Mouse (Mus musculus) heart, postnatal 0 days (tissue): ENCODE measurements around the gene Cytl1. TPM values are rescaled to one million over a fixed set of nuclear protein-coding genes. Genes with fewer than 3 reads are reported as not detected.

Source experiments
- ATAC-seq: fragments of 200-750 bp; cut with Nextera tagmentation; 2 replicates; pipeline ENCODE4 v1.8.0; 2017; ENCODE audit warnings: low read depth, moderate number of reproducible peaks, moderate library complexity; ENCODE audit not compliant: insufficient read depth
- DNase-seq: peaks from one replicate; pipeline ENCODE4 v3.0.0-alpha.2; 2016; ENCODE audit warnings: low spot score
- H3K27ac ChIP-seq: fragments of 300-500 bp; sonication (generic); 2 replicates; pipeline ENCODE4 v1.5.1; 2014; ENCODE audit warnings: low read depth, mild to moderate bottlenecking
- H3K27me3 ChIP-seq: fragments of 300-500 bp; sonication (generic); 2 replicates; pipeline ENCODE4 v1.6.1; 2014; ENCODE audit warnings: low read length, mixed read lengths; ENCODE audit not compliant: control insufficient read depth, insufficient read depth
- H3K36me3 ChIP-seq: fragments of 300-500 bp; sonication (generic); replicated peaks from 2 replicates; pipeline ENCODE4 v1.6.1; 2014; ENCODE audit warnings: low read length, mixed read lengths; ENCODE audit not compliant: control insufficient read depth, insufficient read depth
- H3K4me1 ChIP-seq: fragments of 300-500 bp; sonication (generic); 2 replicates; pipeline ENCODE4 v1.6.1; 2014; ENCODE audit warnings: antibody characterized with exemption; ENCODE audit not compliant: control insufficient read depth, insufficient read depth
- H3K4me2 ChIP-seq: fragments of 300-500 bp; sonication (generic); 2 replicates; pipeline ENCODE4 v1.6.1; 2014; ENCODE audit warnings: low read depth, mild to moderate bottlenecking, low read length, moderate library complexity
- H3K4me3 ChIP-seq: fragments of 300-500 bp; sonication (generic); 2 replicates; pipeline ENCODE4 v1.5.1; 2014; ENCODE audit warnings: low read depth, low read length
- H3K9ac ChIP-seq: fragments of 300-500 bp; sonication (generic); replicated peaks from 2 replicates; pipeline ENCODE4 v1.6.1; 2014; ENCODE audit warnings: low read depth, low read length, mixed read lengths
- H3K9me3 ChIP-seq: fragments of 300-500 bp; sonication (generic); replicated peaks from 2 replicates; pipeline ENCODE4 v1.6.1; 2016; ENCODE audit warnings: low read length; ENCODE audit not compliant: control insufficient read depth
- CTCF ChIP-seq: IDR thresholded peaks from 2 replicates; pipeline ENCODE4 v1.5.1; 2016; ENCODE audit warnings: antibody characterized with exemption, control low read depth, low read depth
- EP300 ChIP-seq: IDR thresholded peaks from 2 replicates; pipeline ENCODE4 v1.6.1; 2016; ENCODE audit warnings: antibody characterized with exemption, low read depth
- WGBS: fragments of 180-500 bp; shearing (Covaris S2); extraction: QIAGEN DNeasy Blood & Tissue Kit; methylation state at CpG from one replicate; pipeline ENCODE4 v1.1.7; 2014; 5-methylcytosine and 5-hydroxymethylcytosine counted together
- polyA plus RNA-seq: library from polyadenylated mRNA; unstranded; fragments of >200 nt; fragmentation: Nextera tagmentation; extraction: Ambion mirVana; gene quantifications from 2 replicates; pipeline ENCODE4 v1.2.1, GENCODE M21; 2015
- total RNA-seq: library from RNA; depleted of rRNA; stranded (reverse); fragments of >200 nt; gene quantifications from 2 replicates; pipeline ENCODE4 v1.2.3, GENCODE M21; 2014; ENCODE audit warnings: low replicate concordance; rRNA removed

Gene Cytl1
- total RNA-seq (19.6 and 31.8 TPM in 2 replicates), polyA plus RNA-seq (15.9 and 17.4 TPM in 2 replicates)

DNA sequence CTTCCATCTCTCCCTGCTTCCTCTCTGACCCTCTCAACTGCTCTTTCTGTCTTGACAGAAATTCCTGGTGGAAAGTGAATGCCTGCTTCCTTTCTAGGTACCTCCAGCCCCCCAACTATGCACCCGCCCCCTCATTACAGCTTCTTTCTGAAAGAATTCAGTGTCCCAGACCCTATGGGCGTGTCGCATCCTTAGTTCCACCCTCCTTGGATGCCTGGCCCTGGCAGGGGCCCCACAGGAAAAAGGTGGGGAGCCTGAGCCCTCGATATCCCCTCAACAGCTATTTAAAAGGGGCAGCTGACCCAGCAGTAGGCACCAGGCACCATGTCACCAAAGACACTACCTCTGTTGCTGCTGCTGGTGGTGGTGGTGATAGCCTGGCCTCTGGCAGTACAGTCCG lies at the start of gene Cytl1:
Cytl1 (plus strand) TSS at position 296 of the 400 bp plus-strand sequence.
- no peak; the same call in 1 of the 2 replicates for ATAC-seq
- Histone ChIP-seq H3K4me3 (no peak within 1 kb of the TSS), H3K36me3 (no peaks in the 10 kb centered on the region), H3K9me3 (no peaks in the 10 kb centered on the region; the same call in 1 of the 2 replicates), H3K27me3 (no peaks in the 10 kb centered on the region), H3K27ac (no peak within 1 kb of the TSS), H3K4me2 (no peak within 1 kb of the TSS), H3K9ac (no peak within 1 kb of the TSS), H3K4me1 (no peaks in the 10 kb centered on the region)
- 44% methylated on average over 5 of the region's 5 CpGs for WGBS
- DNase-seq: no peak
- TF ChIP-seq EP300 (no peak), CTCF (no peak)

DNA sequence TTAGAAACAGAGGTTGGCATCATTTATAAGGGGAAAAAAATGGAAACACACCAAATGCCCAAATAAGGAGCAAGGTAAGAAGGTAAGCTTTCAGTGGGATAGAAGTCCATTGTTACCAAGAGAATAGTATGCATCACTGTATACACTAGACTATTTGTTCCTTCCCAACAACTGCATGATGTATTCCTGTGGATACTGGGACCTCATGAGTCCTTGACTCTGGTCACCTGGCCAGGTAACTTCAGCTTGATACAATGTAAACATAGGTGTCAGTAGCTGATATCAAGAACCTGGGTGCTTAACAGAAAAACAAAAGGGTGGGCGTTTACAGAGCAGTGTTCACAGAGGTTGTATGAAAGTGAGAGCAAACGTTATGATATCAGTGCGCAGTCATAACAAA lies 42.6 kb upstream of the Cytl1 start:
- TF ChIP-seq CTCF (no peak), EP300 (no peak)
- no peaks in the 10 kb centered on the region for H3K27me3 ChIP-seq
- H3K36me3 ChIP-seq: no peaks in the 10 kb centered on the region
- no peak overlapping the region for H3K27ac ChIP-seq
- H3K4me1 ChIP-seq: no peaks in the 10 kb centered on the region
- no peak overlapping the region for H3K4me2 ChIP-seq
- no peak overlapping the region for H3K4me3 ChIP-seq
- H3K9ac ChIP-seq: no peak overlapping the region
- WGBS: 68% methylated on average over 3 of the region's 3 CpGs
- H3K9me3 ChIP-seq: no peaks in the 10 kb centered on the region
- DNase-seq (no peak), ATAC-seq (no peak)

DNA sequence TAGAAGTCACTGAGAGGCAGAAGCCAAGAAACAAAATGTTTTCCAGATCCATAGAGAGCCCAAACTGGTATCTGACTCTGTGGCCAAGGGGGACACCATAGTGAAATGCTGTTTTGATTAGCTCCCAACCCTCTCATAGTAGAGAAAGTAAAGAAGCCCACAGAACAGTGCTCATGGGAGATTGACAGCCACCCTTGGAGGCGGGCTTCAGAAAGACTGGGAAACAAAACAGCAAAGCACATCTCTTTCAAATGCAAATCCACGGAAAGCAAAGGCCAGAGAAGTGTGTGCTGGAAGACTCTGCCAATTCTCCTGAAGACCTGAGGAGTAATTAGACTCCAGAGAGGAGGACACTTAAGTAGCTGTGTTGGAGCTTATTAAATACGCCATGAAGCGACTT lies 39.5 kb upstream of the Cytl1 start:
- Histone ChIP-seq H3K27ac (no peak overlapping the region), H3K9me3 (no peaks in the 10 kb centered on the region), H3K4me2 (no peak overlapping the region), H3K9ac (no peak overlapping the region), H3K4me3 (no peak overlapping the region), H3K4me1 (no peaks in the 10 kb centered on the region), H3K27me3 (no peaks in the 10 kb centered on the region), H3K36me3 (no peaks in the 10 kb centered on the region)
- WGBS: 56% methylated on average over 4 of the region's 4 CpGs
- DNase-seq: no peak
- no peak for ATAC-seq
- TF ChIP-seq EP300 (no peak), CTCF (no peak)

DNA sequence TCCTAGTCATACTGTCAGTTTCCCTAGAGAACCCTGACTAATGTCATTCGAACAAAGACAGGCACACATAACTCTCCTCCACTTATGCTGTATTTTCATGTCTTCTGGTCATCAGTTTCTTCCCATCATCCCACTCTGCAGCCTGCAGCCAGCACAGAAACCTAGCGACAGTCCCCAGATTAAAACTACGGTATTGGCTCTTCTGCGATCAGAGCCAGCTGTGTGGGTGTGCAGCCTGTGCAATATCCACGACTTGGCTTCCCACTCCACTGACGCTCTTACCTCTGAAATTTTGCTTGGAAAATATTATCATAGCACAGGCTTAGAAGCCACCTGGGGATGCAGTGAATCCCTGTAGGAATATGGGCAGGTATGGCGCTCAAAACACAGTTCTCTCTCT lies 38.0 kb upstream of the Cytl1 start:
- Histone ChIP-seq H3K36me3 (no peaks in the 10 kb centered on the region), H3K9ac (no peak overlapping the region), H3K4me2 (no peak overlapping the region), H3K4me1 (no peaks in the 10 kb centered on the region), H3K27me3 (no peaks in the 10 kb centered on the region), H3K4me3 (no peak overlapping the region), H3K27ac (no peak overlapping the region), H3K9me3 (no peaks in the 10 kb centered on the region)
- ATAC-seq: no peak
- DNase-seq: no peak
- WGBS: 80% methylated on average over 7 of the region's 7 CpGs
- no peak for TF ChIP-seq CTCF
- TF ChIP-seq EP300: no peak

DNA sequence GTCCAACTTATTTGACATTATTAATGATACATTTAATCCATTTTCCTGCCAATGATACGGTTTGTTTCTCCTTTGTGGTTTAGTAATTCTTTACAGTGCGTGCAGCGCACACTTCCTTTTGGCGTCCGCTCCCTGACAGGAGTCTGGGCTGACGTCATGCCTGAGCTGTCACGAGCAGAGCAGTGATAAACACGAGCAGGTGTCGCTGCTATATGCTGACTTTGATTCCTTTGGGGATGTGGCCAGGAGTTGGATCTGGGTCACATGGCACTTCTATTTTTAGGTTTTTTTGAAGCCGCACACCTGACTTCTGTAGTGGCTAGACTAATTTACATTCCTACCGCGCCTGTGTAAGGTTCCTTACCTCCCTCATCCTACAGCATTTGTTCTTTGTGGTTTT lies 35.6 kb upstream of the Cytl1 start:
- WGBS: 46% methylated on average over 12 of the region's 12 CpGs
- Histone ChIP-seq H3K27me3 (no peaks in the 10 kb centered on the region), H3K4me3 (no peak overlapping the region), H3K4me2 (no peak overlapping the region), H3K4me1 (no peaks in the 10 kb centered on the region), H3K27ac (no peak overlapping the region), H3K9me3 (no peaks in the 10 kb centered on the region), H3K9ac (no peak overlapping the region), H3K36me3 (no peaks in the 10 kb centered on the region)
- ATAC-seq: peak; percentile 74
- DNase-seq: peak; percentile 11
- no peak for TF ChIP-seq CTCF
- no peak for TF ChIP-seq EP300

DNA sequence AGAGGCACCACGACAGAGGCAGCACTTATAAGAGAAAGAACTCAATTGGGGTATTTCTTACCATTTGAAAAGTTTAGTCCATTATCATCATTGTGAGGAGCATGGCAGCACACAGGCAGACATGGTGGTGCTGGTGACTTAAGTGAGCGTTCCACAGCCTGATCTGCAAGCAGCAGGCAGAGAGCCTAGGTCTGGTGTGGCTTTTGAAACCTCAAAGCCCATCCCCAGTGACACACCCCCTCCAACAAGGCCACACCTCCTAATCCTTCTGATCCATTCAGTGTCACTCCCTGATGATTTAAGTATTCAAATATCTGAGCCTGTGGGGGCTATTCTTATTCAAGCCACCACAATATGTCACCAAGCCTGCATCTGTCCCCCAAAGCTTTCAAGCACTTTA lies 30.4 kb upstream of the Cytl1 start:
- Histone ChIP-seq H3K4me1 (no peaks in the 10 kb centered on the region), H3K4me3 (no peak overlapping the region), H3K36me3 (no peaks in the 10 kb centered on the region), H3K27ac (no peak overlapping the region), H3K9ac (no peak overlapping the region), H3K9me3 (peaks cover 13% of the 10 kb centered on the region; the same call in 1 of the 2 replicates), H3K27me3 (no peaks in the 10 kb centered on the region), H3K4me2 (no peak overlapping the region)
- DNase-seq (no peak), ATAC-seq (no peak)
- 77% methylated on average over 2 of the region's 2 CpGs for WGBS
- TF ChIP-seq CTCF: no peak
- TF ChIP-seq EP300: no peak
